Mouse (Mus musculus) MEL (cell line): ENCODE measurements around the gene Insm1. TPM values are rescaled to one million over a fixed set of nuclear protein-coding genes. Genes with fewer than 3 reads are reported as not detected.

Source experiments
- DNase-seq: peaks from one replicate; pipeline ENCODE4 v3.0.0; 2011; ENCODE audit warnings: low read depth, low spot score
- H3K27ac ChIP-seq: 2 replicates; pipeline ENCODE4 v1.5.1; 2012; ENCODE audit warnings: low read depth, mild to moderate bottlenecking, control low read depth, low read length, moderate library complexity; ENCODE audit not compliant: control insufficient read depth
- H3K27me3 ChIP-seq, 2 experiments: fragments of 150-350 bp in 1 of 2; sonication (generic) in 1 of 2; 2 replicates each; pipeline ENCODE4 v1.6.1; 2012; ENCODE audit warnings: low read length in 2 of 2, mild to moderate bottlenecking in 2 of 2, improper control_type of control experiment in 1 of 2, moderate library complexity in 1 of 2; ENCODE audit not compliant: insufficient read depth in 2 of 2, control insufficient read depth in 1 of 2
- H3K36me3 ChIP-seq, 2 experiments: 2 replicates each; pipeline ENCODE4 v1.6.1; 2012 to 2014; ENCODE audit warnings: low read length in 2 of 2, improper control_type of control experiment in 1 of 2, inconsistent platforms in 1 of 2, mild to moderate bottlenecking in 1 of 2; ENCODE audit not compliant: insufficient read depth in 2 of 2, control insufficient read depth in 1 of 2
- H3K4me1 ChIP-seq, 2 experiments: fragments of 150-350 bp in 1 of 2; sonication (generic) in 1 of 2; 2 replicates each; pipeline ENCODE4 v1.6.1; 2012; ENCODE audit warnings: low read length in 2 of 2, improper control_type of control experiment in 1 of 2, mild to moderate bottlenecking in 1 of 2; ENCODE audit not compliant: insufficient read depth in 2 of 2, control insufficient read depth in 1 of 2
- H3K4me3 ChIP-seq, 2 experiments: fragments of 150-350 bp in 1 of 2; sonication (generic) in 1 of 2; 2 replicates each; pipeline ENCODE4 v1.5.1; 2012; ENCODE audit warnings: low read depth in 2 of 2, low read length in 2 of 2, mild to moderate bottlenecking in 2 of 2, moderate library complexity in 2 of 2, control low read depth in 1 of 2, improper control_type of control experiment in 1 of 2; ENCODE audit not compliant: control insufficient read depth in 1 of 2, insufficient read depth in 1 of 2
- H3K79me2 ChIP-seq: 2 replicates; pipeline ENCODE4 v1.6.1; 2012; ENCODE audit warnings: mild to moderate bottlenecking, low read length, moderate library complexity; ENCODE audit not compliant: control insufficient read depth, poor library complexity, insufficient read depth
- H3K9ac ChIP-seq: 2 replicates; pipeline ENCODE4 v1.6.1; 2012; ENCODE audit warnings: low read depth, mild to moderate bottlenecking, control low read depth, low read length, moderate library complexity; ENCODE audit not compliant: control insufficient read depth, poor library complexity, severe bottlenecking
- H3K9me3 ChIP-seq: fragments of 150-350 bp; sonication (generic); replicated peaks from 2 replicates; pipeline ENCODE4 v1.6.1; 2012; ENCODE audit warnings: mild to moderate bottlenecking, low read length, improper control_type of control experiment, moderate library complexity; ENCODE audit not compliant: insufficient read depth
- BHLHE40 ChIP-seq: IDR thresholded peaks from 2 replicates; pipeline ENCODE4 v1.6.1; 2012; ENCODE audit warnings: low read depth, mild to moderate bottlenecking, inconsistent platforms, low read length, improper control_type of control experiment, borderline replicate concordance
- CHD1 ChIP-seq: IDR thresholded peaks from 2 replicates; pipeline ENCODE4 v1.6.1; 2012; ENCODE audit warnings: low read depth, mild to moderate bottlenecking, inconsistent platforms, low read length, improper control_type of control experiment
- CHD2 ChIP-seq: IDR thresholded peaks from 2 replicates; pipeline ENCODE4 v1.6.1; 2011; ENCODE audit warnings: low read length, improper control_type of control experiment
- ELF1 ChIP-seq: IDR thresholded peaks from 2 replicates; pipeline ENCODE4 v1.6.1; 2014; ENCODE audit warnings: low read depth, mild to moderate bottlenecking, inconsistent platforms, low read length, improper control_type of control experiment, moderate library complexity
- EP300 ChIP-seq, 2 experiments: IDR thresholded peaks; 2 replicates each; pipeline ENCODE4 v1.6.1; 2011; ENCODE audit warnings: improper control_type of control experiment in 2 of 2, low read length in 2 of 2, low read depth in 1 of 2, mild to moderate bottlenecking in 1 of 2
- ETS1 ChIP-seq: IDR thresholded peaks from 2 replicates; pipeline ENCODE4 v1.6.1; 2012; ENCODE audit warnings: low read depth, mild to moderate bottlenecking, inconsistent platforms, low read length, improper control_type of control experiment, moderate library complexity
- GABPA ChIP-seq: IDR thresholded peaks from 2 replicates; pipeline ENCODE4 v1.6.1; 2012; ENCODE audit warnings: low read depth, mild to moderate bottlenecking, inconsistent platforms, low read length, improper control_type of control experiment, moderate library complexity
- HCFC1 ChIP-seq: IDR thresholded peaks from 2 replicates; pipeline ENCODE4 v1.6.1; 2012; ENCODE audit warnings: low read depth, mild to moderate bottlenecking, inconsistent platforms, low read length, improper control_type of control experiment, moderate library complexity
- MAX ChIP-seq: IDR thresholded peaks from 2 replicates; pipeline ENCODE4 v1.6.1; 2011; ENCODE audit warnings: low read length, improper control_type of control experiment
- MEF2A ChIP-seq: IDR thresholded peaks from 2 replicates; pipeline ENCODE4 v1.6.1; 2014; ENCODE audit warnings: low read depth, mild to moderate bottlenecking, inconsistent platforms, low read length, improper control_type of control experiment; ENCODE audit not compliant: poor library complexity, insufficient replicate concordance, severe bottlenecking; ENCODE audit errors: extremely low read depth
- MXI1 ChIP-seq: IDR thresholded peaks from 2 replicates; pipeline ENCODE4 v1.6.1; 2011; ENCODE audit warnings: mild to moderate bottlenecking, low read depth, low read length, improper control_type of control experiment
- MYB ChIP-seq: IDR thresholded peaks from 2 replicates; pipeline ENCODE4 v1.6.1; 2011; ENCODE audit warnings: mild to moderate bottlenecking, low read depth, low read length, improper control_type of control experiment
- MYC ChIP-seq: IDR thresholded peaks from 2 replicates; pipeline ENCODE4 v1.6.1; 2011; ENCODE audit warnings: low read depth, mild to moderate bottlenecking, low read length, improper control_type of control experiment, moderate library complexity
- NELFE ChIP-seq: IDR thresholded peaks from 2 replicates; pipeline ENCODE4 v1.6.1; 2011; ENCODE audit warnings: low read depth, low read length, improper control_type of control experiment
- POLR2AphosphoS5 ChIP-seq: IDR thresholded peaks from 2 replicates; pipeline ENCODE4 v1.6.1; 2012; ENCODE audit warnings: low read depth, borderline replicate concordance, mild to moderate bottlenecking, inconsistent platforms, low read length, moderate library complexity, mixed read lengths
- RAD21 ChIP-seq: IDR thresholded peaks from 2 replicates; pipeline ENCODE4 v1.6.1; 2011; ENCODE audit warnings: mild to moderate bottlenecking, low read depth, low read length, improper control_type of control experiment
- SIN3A ChIP-seq: IDR thresholded peaks from 2 replicates; pipeline ENCODE4 v1.6.1; 2012; ENCODE audit warnings: low read length, improper control_type of control experiment, inconsistent platforms
- SMC3 ChIP-seq: IDR thresholded peaks from 2 replicates; pipeline ENCODE4 v1.6.1; 2011; ENCODE audit warnings: low read depth, low read length, improper control_type of control experiment
- TAL1 ChIP-seq: IDR thresholded peaks from 2 replicates; pipeline ENCODE4 v1.6.1; 2012; ENCODE audit warnings: mild to moderate bottlenecking, inconsistent platforms, low read length, moderate library complexity, mixed read lengths
- TBP ChIP-seq: IDR thresholded peaks from 2 replicates; pipeline ENCODE4 v1.8.0; 2011; ENCODE audit warnings: low read depth, low read length, improper control_type of control experiment
- TCF12 ChIP-seq: IDR thresholded peaks from 2 replicates; pipeline ENCODE4 v1.6.1; 2014; ENCODE audit warnings: low read depth, mild to moderate bottlenecking, inconsistent platforms, low read length, improper control_type of control experiment, moderate library complexity
- UBTF ChIP-seq: IDR thresholded peaks from 2 replicates; pipeline ENCODE4 v1.6.1; 2012; ENCODE audit warnings: low read depth, mild to moderate bottlenecking, inconsistent platforms, low read length, improper control_type of control experiment, moderate library complexity, borderline replicate concordance; ENCODE audit not compliant: insufficient read depth
- USF1 ChIP-seq: IDR thresholded peaks from 2 replicates; pipeline ENCODE4 v1.6.1; 2014; ENCODE audit warnings: low read depth, mild to moderate bottlenecking, inconsistent platforms, low read length, improper control_type of control experiment, moderate library complexity
- USF2 ChIP-seq, 2 experiments: IDR thresholded peaks; 2 replicates each; pipeline ENCODE4 v1.6.1; 2011 to 2012; ENCODE audit warnings: improper control_type of control experiment in 2 of 2, low read length in 2 of 2, borderline replicate concordance in 1 of 2, inconsistent platforms in 1 of 2, low read depth in 1 of 2, mild to moderate bottlenecking in 1 of 2; ENCODE audit not compliant: insufficient read depth in 1 of 2
- ZC3H11A ChIP-seq: IDR thresholded peaks from 2 replicates; pipeline ENCODE4 v1.6.1; 2012; ENCODE audit warnings: low read depth, mild to moderate bottlenecking, inconsistent platforms, low read length, improper control_type of control experiment
- ZKSCAN1 ChIP-seq: IDR thresholded peaks from 2 replicates; pipeline ENCODE4 v1.6.1; 2012; ENCODE audit warnings: low read depth, mild to moderate bottlenecking, inconsistent platforms, low read length, improper control_type of control experiment, moderate library complexity
- ZMIZ1 ChIP-seq: IDR thresholded peaks from 2 replicates; pipeline ENCODE4 v1.6.1; 2012; ENCODE audit warnings: low read depth, mild to moderate bottlenecking, inconsistent platforms, low read length, improper control_type of control experiment, moderate library complexity
- ZNF384 ChIP-seq: IDR thresholded peaks from 2 replicates; pipeline ENCODE4 v1.6.1; 2012; ENCODE audit warnings: low read depth, mild to moderate bottlenecking, inconsistent platforms, low read length, improper control_type of control experiment
- polyA plus RNA-seq, 2 experiments: library from polyadenylated mRNA; stranded (reverse) in 1 of 2; unstranded in 1 of 2; fragments of >175 nt in 1 of 2; fragments of >200 nt in 1 of 2; gene quantifications; 2 replicates each; pipeline versions ENCODE4 v1.2.1 to v1.2.4; 2012; ENCODE audit warnings: low replicate concordance in 2 of 2, low read depth in 1 of 2; ENCODE audit not compliant: insufficient read length in 2 of 2, insufficient read depth in 1 of 2, missing spikeins in 1 of 2
- total RNA-seq: library from RNA; depleted of rRNA; stranded (reverse); fragments of 300-350 nt; gene quantifications from 2 replicates; pipeline ENCODE4 v1.2.3, GENCODE M21; 2012

The Insm1 gene
- total and polyA plus RNA-seq, 3 experiments: not detected

DNA sequence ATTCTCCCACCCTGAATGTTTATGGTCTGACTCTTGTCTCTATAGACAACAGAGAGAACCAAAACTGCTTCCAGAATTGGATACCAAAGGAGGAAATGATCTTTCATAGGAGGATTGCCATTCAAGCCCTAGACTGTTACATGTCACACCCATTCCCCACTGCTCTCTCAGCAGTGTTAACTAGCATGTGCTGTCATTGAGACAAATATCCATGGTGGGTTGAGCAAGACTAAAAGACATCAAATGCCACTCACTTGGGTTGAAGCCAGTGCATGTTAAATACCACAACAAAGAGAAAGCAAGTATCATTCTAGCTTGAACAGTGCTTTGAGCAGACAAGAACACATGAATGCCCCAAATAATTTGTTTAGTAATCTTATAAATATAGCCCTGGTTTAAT lies 41.2 kb downstream of the Insm1 start:
- H3K4me3 ChIP-seq: no peak overlapping the region
- H3K36me3 ChIP-seq: peaks cover 0 to 14% of the 10 kb centered on the region in 2 experiments; a peak in 2 of 4 replicates
- TF ChIP-seq MYB (no peak), BHLHE40 (no peak), POLR2AphosphoS5 (no peak), ETS1 (no peak), USF1 (no peak), SMC3 (no peak), HCFC1 (no peak), NELFE (no peak), GABPA (no peak)
- no peaks in the 10 kb centered on the region for H3K79me2 ChIP-seq
- H3K9me3 ChIP-seq: no peaks in the 10 kb centered on the region
- H3K4me1 ChIP-seq: peaks cover 5 to 13% of the 10 kb centered on the region in 2 experiments; a peak in 3 of 4 replicates
- H3K27ac ChIP-seq: no peak overlapping the region
- no peak for DNase-seq
- H3K9ac ChIP-seq: no peak overlapping the region
- no peaks in the 10 kb centered on the region for H3K27me3 ChIP-seq

GRCm38 (mm10) chr2:146265045-146265444 lies 43.3 kb downstream of the Insm1 start:
- no peak overlapping the region for H3K27ac ChIP-seq
- H3K79me2 ChIP-seq: no peaks in the 10 kb centered on the region
- peaks cover 0 to 9% of the 10 kb centered on the region in 2 experiments; a peak in 2 of 4 replicates for H3K36me3 ChIP-seq
- no peak overlapping the region for H3K9ac ChIP-seq
- no peak overlapping the region for H3K4me3 ChIP-seq
- DNase-seq: peak; percentile 82
- H3K9me3 ChIP-seq: no peaks in the 10 kb centered on the region
- H3K27me3 ChIP-seq: no peaks in the 10 kb centered on the region
- TF ChIP-seq ZKSCAN1: no peak
- TF ChIP-seq USF1: peak; percentile 81
- TF ChIP-seq ELF1: no peak
- TF ChIP-seq USF2 (IDR thresholded peaks at IDR 0.05; ENCODE audit: borderline replicate concordance in 1 of 2, insufficient read depth in 1 of 2, low read depth in 1 of 2, low read length in 2 of 2): no peak
- no peak for TF ChIP-seq ZC3H11A
- no peak for TF ChIP-seq MEF2A
- TF ChIP-seq ZMIZ1: no peak
- TF ChIP-seq TBP: no peak
- TF ChIP-seq ETS1: peak; percentile 58; the same call in 1 of the 2 replicates
- TF ChIP-seq GABPA: no peak
- 0 out of 2 replicates have a peak, but pooled peaks have one; percentile 48 for TF ChIP-seq SIN3A
- no peak for TF ChIP-seq CHD2
- no peak for TF ChIP-seq EP300 (IDR thresholded peaks at IDR 0.05; ENCODE audit: low read depth in 1 of 2, low read length in 2 of 2)
- no peak for TF ChIP-seq RAD21
- no peak for TF ChIP-seq POLR2AphosphoS5
- TF ChIP-seq MYC: peak; percentile 53; the same call in 1 of the 2 replicates
- peak; percentile 31 for TF ChIP-seq MAX
- TF ChIP-seq ZNF384: no peak
- no peak for TF ChIP-seq TAL1
- 0 out of 2 replicates have a peak, but pooled peaks have one; percentile 45 for TF ChIP-seq MXI1
- no peak for TF ChIP-seq CHD1
- no peak for TF ChIP-seq NELFE
- no peak for TF ChIP-seq SMC3
- TF ChIP-seq TCF12: peak; percentile 45; the same call in 1 of the 2 replicates
- TF ChIP-seq BHLHE40: no peak
- no peak for TF ChIP-seq UBTF
- no peak for TF ChIP-seq MYB
- peaks cover 2 to 11% of the 10 kb centered on the region in 2 experiments; a peak in 3 of 4 replicates for H3K4me1 ChIP-seq
